22 mouse cellular contexts compared by ENCODE assay signal in genomic region chr13:95952263-95952662, GRCm38 (mm10).
"Had no signal": no experiment of that assay in that cellular context is flagged by ENCODE, and none has a peak within 500 bp of the region (broad histone marks: within the 10 kb centered on the region; RNA-seq: fewer than 3 reads in every experiment).

No protein-coding gene starts in this region.

- H3K9ac ChIP-seq: kidney, embryonic 15.5 days; liver, embryonic 12.5 days; liver, embryonic 15.5 days; lung, embryonic 15.5 days; stomach, embryonic 15.5 days had no signal

- H3K4me3 ChIP-seq: kidney, embryonic 15.5 days; left cerebral cortex, adult 2 months; liver, embryonic 12.5 days; liver, embryonic 15.5 days; lung, embryonic 15.5 days; megakaryocyte, embryonic 14.5 days; midbrain, embryonic 10.5 days; stomach, embryonic 15.5 days had no signal

- H3K27ac ChIP-seq: kidney, embryonic 15.5 days; left cerebral cortex, adult 2 months; liver, embryonic 12.5 days; liver, embryonic 15.5 days; lung, embryonic 15.5 days; midbrain, embryonic 10.5 days; stomach, embryonic 15.5 days had no signal

- DNase-seq: kidney, adult 11 months; kidney, adult 8-10 months; kidney, postnatal 10 days; kidney, postnatal 36 days; layer of hippocampus, postnatal 36 days; lung, adult 18-20 months; lung, postnatal 10 days; lung, postnatal 36 days; midbrain, embryonic 14.5 days; right cerebral cortex, adult 18-20 months; right cerebral cortex, postnatal 14 days; right cerebral cortex, postnatal 4 days; spleen, adult 18-20 months; thymus, postnatal 4 days had no signal

- ATAC-seq: liver, embryonic 12.5 days had no signal

- H3K9me3 ChIP-seq: kidney, embryonic 15.5 days; liver, embryonic 12.5 days; liver, embryonic 15.5 days; lung, embryonic 15.5 days; megakaryocyte, embryonic 14.5 days; midbrain, embryonic 10.5 days; stomach, embryonic 15.5 days had no signal

- H3K4me1 ChIP-seq: stomach, embryonic 15.5 days had no signal

- H3K27me3 ChIP-seq: kidney, embryonic 15.5 days; liver, embryonic 12.5 days; liver, embryonic 15.5 days; lung, embryonic 15.5 days; megakaryocyte, embryonic 14.5 days; stomach, embryonic 15.5 days had no signal

- H3K36me3 ChIP-seq: kidney, embryonic 15.5 days; liver, embryonic 12.5 days; liver, embryonic 15.5 days; lung, embryonic 15.5 days; midbrain, embryonic 10.5 days; stomach, embryonic 15.5 days had no signal

- H3K4me2 ChIP-seq: kidney, embryonic 15.5 days; liver, embryonic 12.5 days; liver, embryonic 15.5 days; lung, embryonic 15.5 days; stomach, embryonic 15.5 days had no signal
